Comparison of ENCODE assay signal across 28 mouse cellular contexts in the genomic region with DNA sequence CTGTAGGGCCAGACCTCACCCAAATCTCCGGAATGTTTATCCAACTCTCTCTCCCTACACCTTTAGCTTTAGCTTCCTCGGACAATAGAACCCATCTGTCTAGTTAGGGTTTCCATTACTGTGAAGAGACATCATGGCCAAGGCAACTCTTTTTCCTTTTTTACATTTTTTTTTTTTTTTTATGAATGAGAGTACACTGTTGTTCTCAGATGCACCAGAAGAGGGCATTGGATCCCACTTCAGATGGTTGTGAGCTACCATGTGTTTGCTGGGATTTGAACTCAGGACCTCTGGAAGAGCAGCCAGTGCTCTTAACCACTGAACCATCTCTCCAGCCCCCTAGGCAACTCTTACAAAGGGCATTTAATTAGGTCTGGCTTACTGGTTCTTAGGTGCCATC. TPM values are rescaled to one million over a fixed set of nuclear protein-coding genes. Genes with fewer than 3 reads are reported as not detected.
A peak's percentile ranks its signal among the peaks of the same experiment; 100 is the strongest.
DNase-seq lines count a peak whose midpoint lies in the region; ATAC-seq and TF ChIP-seq lines count a peak whose summit lies in the region.
"Had no signal": no experiment of that assay in that cellular context is flagged by ENCODE, and none has a peak within 500 bp of the region (broad histone marks: within the 10 kb centered on the region; RNA-seq: fewer than 3 reads in every experiment).

No protein-coding gene starts in this region.

- peaks cover 8% of the 10 kb centered on the region; the same call in 1 of the 2 replicates for H3K79me2 ChIP-seq in CH12.LX (replicated peaks; ENCODE audit: control insufficient read depth, extremely low read depth, insufficient read depth, poor library complexity, severe bottlenecking)

- no peak for ATAC-seq in intestine, postnatal 0 days
- ATAC-seq in intestine, embryonic 16.5 days = no peak
- no peak for ATAC-seq in liver, postnatal 0 days
- ATAC-seq: forebrain, embryonic 16.5 days; intestine, embryonic 15.5 days had no signal

- H3K27me3 ChIP-seq in intestine, postnatal 0 days (replicated peaks; ENCODE audit: control insufficient read depth, insufficient read depth, low read length) = no peaks in the 10 kb centered on the region
- no peaks in the 10 kb centered on the region for H3K27me3 ChIP-seq in intestine, embryonic 16.5 days (replicated peaks; ENCODE audit: control insufficient read depth, insufficient read depth, low read length)
- H3K27me3 ChIP-seq in liver, postnatal 0 days (ENCODE audit: insufficient read depth, low read length) = no peaks in the 10 kb centered on the region
- no peaks in the 10 kb centered on the region for H3K27me3 ChIP-seq in CH12.LX (replicated peaks)
- H3K27me3 ChIP-seq: intestine, embryonic 15.5 days; neural tube, embryonic 12.5 days had no signal

- in situ Hi-C loops in CH12.LX (cut with MboI; ENCODE audit: low pct_ligation_motif_present, low pct_unique_long_range_greater_than_20kb, low sequenced_read_pairs) = no loop called here

- no peak for TF ChIP-seq POLR2A in CH12.LX (IDR thresholded peaks at IDR 0.05; ENCODE audit: low read depth, low read length)

- DNase-seq in liver, postnatal 0 days = no peak
- DNase-seq in liver = no peak
- no peak for DNase-seq in CH12.LX (ENCODE audit: extremely low read depth)
- peak; percentile 51 for DNase-seq in naive thymus-derived CD4-positive, alpha-beta T cell, adult 2 months (ENCODE audit: low read depth)
- DNase-seq in adrenal gland, postnatal 14 days = no peak
- no peak for DNase-seq in testis, postnatal 10 days (ENCODE audit: low spot score)
- DNase-seq: adrenal gland, postnatal 36 days; cerebellum, adult 9-10 months; gastrocnemius, postnatal 36 days; heart, postnatal 36 days; kidney, postnatal 4 days; lung, postnatal 10 days; retina, postnatal 1 day; right cerebral cortex, postnatal 25 days; spleen, adult 18-20 months; thymus, postnatal 25 days had no signal

- no peaks in the 10 kb centered on the region for H3K9me3 ChIP-seq in intestine, postnatal 0 days (ENCODE audit: control insufficient read depth)
- H3K9me3 ChIP-seq in intestine, embryonic 16.5 days (ENCODE audit: control insufficient read depth, low read length) = no peaks in the 10 kb centered on the region
- no peaks in the 10 kb centered on the region for H3K9me3 ChIP-seq in liver, postnatal 0 days (ENCODE audit: low read length)
- no peaks in the 10 kb centered on the region for H3K9me3 ChIP-seq in CH12.LX (replicated peaks; ENCODE audit: low read length)
- H3K9me3 ChIP-seq: hindbrain, embryonic 13.5 days; intestine, embryonic 15.5 days; limb, embryonic 12.5 days; midbrain, embryonic 12.5 days; neural tube, embryonic 12.5 days had no signal

- H3K4me3 ChIP-seq in intestine, postnatal 0 days (ENCODE audit: low read depth, low read length) = no peak overlapping the region
- no peak overlapping the region for H3K4me3 ChIP-seq in intestine, embryonic 16.5 days (ENCODE audit: low read length)
- H3K4me3 ChIP-seq in liver, postnatal 0 days (ENCODE audit: low read depth, low read length) = no peak overlapping the region
- no peak overlapping the region for H3K4me3 ChIP-seq in CH12.LX (replicated peaks in 1 of 3; ENCODE audit: low read depth in 2 of 3, low read length in 2 of 3, poor library complexity in 1 of 3)
- H3K4me3 ChIP-seq: hindbrain, embryonic 13.5 days; intestine, embryonic 15.5 days; limb, embryonic 12.5 days; midbrain, embryonic 12.5 days; neural tube, embryonic 12.5 days had no signal

- H3K4me2 ChIP-seq in intestine, postnatal 0 days (replicated peaks; ENCODE audit: low read depth) = no peak overlapping the region
- H3K4me2 ChIP-seq in intestine, embryonic 16.5 days (ENCODE audit: low read depth, low read length) = no peak overlapping the region
- no peak overlapping the region for H3K4me2 ChIP-seq in liver, postnatal 0 days (ENCODE audit: low read depth, low read length)
- no peak overlapping the region for H3K4me2 ChIP-seq in CH12.LX (ENCODE audit: insufficient read depth, low read depth, poor library complexity, severe bottlenecking)
- H3K4me2 ChIP-seq: hindbrain, embryonic 13.5 days; intestine, embryonic 15.5 days; limb, embryonic 12.5 days; midbrain, embryonic 12.5 days; neural tube, embryonic 12.5 days had no signal

- WGBS in intestine, postnatal 0 days = 59% methylated on average over 2 of the region's 2 CpGs
- 61% methylated on average over 2 of the region's 2 CpGs for WGBS in intestine, embryonic 16.5 days
- 64% methylated on average over 2 of the region's 2 CpGs for WGBS in liver, postnatal 0 days (ENCODE audit: insufficient replicate concordance)

- peak; percentile 43 for TF ChIP-seq CTCF in intestine, postnatal 0 days (IDR thresholded peaks at IDR 0.05; ENCODE audit: low read depth)
- 0 out of 2 replicates have a peak, but pooled peaks have one; percentile 37 for TF ChIP-seq CTCF in liver, postnatal 0 days (IDR thresholded peaks at IDR 0.05; ENCODE audit: low read depth)
- TF ChIP-seq CTCF in CH12.LX (conservative IDR thresholded peaks at IDR 0.05 in 1 of 2, IDR thresholded peaks at IDR 0.05 in 1 of 2; ENCODE audit: low read depth in 2 of 2, low read length in 2 of 2) = peak; percentile 33 to 46; a peak in 2 of 4 replicates

- H3K36me3 ChIP-seq in intestine, postnatal 0 days (ENCODE audit: control insufficient read depth, insufficient read depth) = no peaks in the 10 kb centered on the region
- no peaks in the 10 kb centered on the region for H3K36me3 ChIP-seq in intestine, embryonic 16.5 days (ENCODE audit: control insufficient read depth, insufficient read depth, low read length)
- no peaks in the 10 kb centered on the region for H3K36me3 ChIP-seq in liver, postnatal 0 days (replicated peaks; ENCODE audit: insufficient read depth, low read length)
- peaks cover 0 to 5% of the 10 kb centered on the region in 2 experiments for H3K36me3 ChIP-seq in CH12.LX (replicated peaks in 1 of 2; ENCODE audit: control insufficient read depth in 1 of 2, insufficient read depth in 1 of 2, low read length in 1 of 2)
- H3K36me3 ChIP-seq: hindbrain, embryonic 13.5 days; intestine, embryonic 15.5 days; limb, embryonic 12.5 days; midbrain, embryonic 12.5 days; neural tube, embryonic 12.5 days had no signal

- no peak overlapping the region for H3K27ac ChIP-seq in intestine, postnatal 0 days (ENCODE audit: low read depth, low read length)
- no peak overlapping the region for H3K27ac ChIP-seq in intestine, embryonic 16.5 days (ENCODE audit: low read length)
- no peak overlapping the region for H3K27ac ChIP-seq in liver, postnatal 0 days (ENCODE audit: low read depth)
- H3K27ac ChIP-seq in CH12.LX (ENCODE audit: insufficient read depth, low read depth) = no peak overlapping the region
- H3K27ac ChIP-seq: hindbrain, embryonic 13.5 days; intestine, embryonic 15.5 days; limb, embryonic 12.5 days; midbrain, embryonic 12.5 days; neural tube, embryonic 12.5 days had no signal

- H3K4me1 ChIP-seq in intestine, postnatal 0 days (replicated peaks; ENCODE audit: control insufficient read depth, insufficient read depth, low read length) = peaks cover 11% of the 10 kb centered on the region; the same call in 1 of the 2 replicates
- peaks cover 20% of the 10 kb centered on the region for H3K4me1 ChIP-seq in intestine, embryonic 16.5 days (ENCODE audit: control insufficient read depth, insufficient read depth, low read length)
- peaks cover 27% of the 10 kb centered on the region for H3K4me1 ChIP-seq in liver, postnatal 0 days (ENCODE audit: insufficient read depth)
- H3K4me1 ChIP-seq in CH12.LX (ENCODE audit: control insufficient read depth in 1 of 2, insufficient read depth in 2 of 2) = peaks cover 15 to 38% of the 10 kb centered on the region in 2 experiments

- dilution Hi-C loops in CH12.LX (cut with MboI; ENCODE audit: extremely low pct_ligation_motif_present, extremely low pct_unique_long_range_greater_than_20kb, low sequenced_read_pairs) = no loop called here

- TF ChIP-seq RAD21 in CH12.LX (IDR thresholded peaks at IDR 0.05; ENCODE audit: low read depth, low read length) = no peak; the same call in none of the 2 replicates

- H3K9ac ChIP-seq in intestine, postnatal 0 days (ENCODE audit: low read depth, low read length) = no peak overlapping the region
- H3K9ac ChIP-seq in intestine, embryonic 16.5 days (ENCODE audit: low read depth, low read length) = no peak overlapping the region
- H3K9ac ChIP-seq in liver, postnatal 0 days (replicated peaks) = no peak overlapping the region
- no peak overlapping the region for H3K9ac ChIP-seq in CH12.LX (ENCODE audit: insufficient read depth, low read depth)
- H3K9ac ChIP-seq: hindbrain, embryonic 13.5 days; intestine, embryonic 15.5 days; limb, embryonic 12.5 days; midbrain, embryonic 12.5 days; neural tube, embryonic 12.5 days had no signal

- no peak for TF ChIP-seq EP300 in liver, postnatal 0 days (IDR thresholded peaks at IDR 0.05; ENCODE audit: low read depth)
- no peak for TF ChIP-seq EP300 in CH12.LX (IDR thresholded peaks at IDR 0.05; ENCODE audit: low read length)

RNA-seq across cellular contexts. Expression of gene Letmd1, which starts 3.4 kb away (rescaled TPM):
- polyA plus RNA-seq in intestine, postnatal 0 days (2015; fragmentation: Nextera tagmentation; extraction: Ambion mirVana) = 10.6 and 11.5 TPM in 2 replicates
- 31.3 and 33.7 TPM in 2 replicates for polyA plus RNA-seq in intestine, embryonic 16.5 days (2015; fragmentation: Nextera tagmentation; extraction: Ambion mirVana)
- 14.4 and 16.3 TPM in 2 replicates for polyA plus RNA-seq in liver, postnatal 0 days (2015; fragmentation: Nextera tagmentation; extraction: Ambion mirVana)
- total RNA-seq in CH12.LX (2012; rRNA removed) (30.3 and 39.0 TPM in 2 replicates), CH12.LX (2014; rRNA removed) (28.5 and 31.4 TPM in 2 replicates)
- 44.0 and 51.3 TPM in 2 replicates for polyA plus RNA-seq in CH12.LX (2012; ENCODE audit: insufficient read length, low read depth)
- total RNA-seq in adrenal gland, postnatal 14 days (2021) = 287 and 307 TPM in 2 replicates

RNA-seq across cellular contexts. Expression of gene Csrnp2, which starts 29.9 kb away (rescaled TPM):
- 3.1 and 3.3 TPM in 2 replicates for polyA plus RNA-seq in intestine, postnatal 0 days (2015; fragmentation: Nextera tagmentation; extraction: Ambion mirVana)
- polyA plus RNA-seq in intestine, embryonic 16.5 days (2015; fragmentation: Nextera tagmentation; extraction: Ambion mirVana) = 5.8 and 5.9 TPM in 2 replicates
- 0.89 and 1.1 TPM in 2 replicates for polyA plus RNA-seq in liver, postnatal 0 days (2015; fragmentation: Nextera tagmentation; extraction: Ambion mirVana)
- total RNA-seq in CH12.LX (2012; rRNA removed) (3.5 TPM in 2 replicates), CH12.LX (2014; rRNA removed) (2.3 and 2.4 TPM in 2 replicates)
- polyA plus RNA-seq in CH12.LX (2012; ENCODE audit: insufficient read length, low read depth) = 2.0 and 2.3 TPM in 2 replicates
- 5.8 and 6.1 TPM in 2 replicates for total RNA-seq in adrenal gland, postnatal 14 days (2021)

RNA-seq across cellular contexts. Expression of gene Slc11a2, which starts 40.6 kb away (rescaled TPM):
- 44.7 and 49.0 TPM in 2 replicates for polyA plus RNA-seq in intestine, postnatal 0 days (2015; fragmentation: Nextera tagmentation; extraction: Ambion mirVana)
- 40.7 and 47.2 TPM in 2 replicates for polyA plus RNA-seq in intestine, embryonic 16.5 days (2015; fragmentation: Nextera tagmentation; extraction: Ambion mirVana)
- 15.0 and 16.3 TPM in 2 replicates for polyA plus RNA-seq in liver, postnatal 0 days (2015; fragmentation: Nextera tagmentation; extraction: Ambion mirVana)
- 8.9 and 13.2 TPM in 2 replicates for total RNA-seq in CH12.LX (2012; rRNA removed)
- total RNA-seq in CH12.LX (2014; rRNA removed) = 11.7 and 13.0 TPM in 2 replicates
- 18.6 and 19.1 TPM in 2 replicates for polyA plus RNA-seq in CH12.LX (2012; ENCODE audit: insufficient read length, low read depth)
- 95.8 and 102 TPM in 2 replicates for total RNA-seq in adrenal gland, postnatal 14 days (2021)

RNA-seq across cellular contexts. Expression of gene Gm5475, which starts 43.5 kb away (rescaled TPM):
- polyA plus RNA-seq in intestine, postnatal 0 days (2015; fragmentation: Nextera tagmentation; extraction: Ambion mirVana) = 0.77 and 1.0 TPM in 2 replicates
- polyA plus RNA-seq in intestine, embryonic 16.5 days (2015; fragmentation: Nextera tagmentation; extraction: Ambion mirVana) = 0.11 and 0.18 TPM in 2 replicates
- polyA plus RNA-seq in liver, postnatal 0 days (2015; fragmentation: Nextera tagmentation; extraction: Ambion mirVana) = 0.04 TPM in 1 of 2 replicates, not detected in the other
- total RNA-seq in CH12.LX (2012; rRNA removed) = not detected in 2 replicates
- total RNA-seq in CH12.LX (2014; rRNA removed) = not detected in 2 replicates
- polyA plus RNA-seq in CH12.LX (2012; ENCODE audit: insufficient read length, low read depth) = not detected in 2 replicates
- total RNA-seq in adrenal gland, postnatal 14 days (2021) = 0.19 TPM in 2 replicates
- total RNA-seq: adrenal gland, postnatal 36 days; gastrocnemius, postnatal 36 days; heart, adult 8-10 months; heart, postnatal 36 days; megakaryocyte, adult 5-6 weeks had no signal
- polyA plus RNA-seq: embryonic facial prominence, embryonic 14.5 days; heart, embryonic 14.5 days had no signal
